Mouse (Mus musculus) brain, embryonic 14.5 days (tissue): Measurements from ENCODE around the gene Pdcd1.

Experiments
- CTCF ChIP-seq: fragments of 200-500 bp; IDR thresholded peaks from 2 replicates; pipeline ENCODE4 v1.5.1; 2012; ENCODE audit warnings: inconsistent platforms, mild to moderate bottlenecking, moderate library complexity, borderline replicate concordance; ENCODE audit not compliant: insufficient read depth, insufficient read length; ENCODE audit errors: extremely low read depth
- POLR2A ChIP-seq: fragments of 200-500 bp; IDR thresholded peaks from 2 replicates; pipeline ENCODE4 v1.6.1; 2012; ENCODE audit warnings: mild to moderate bottlenecking, inconsistent platforms, borderline replicate concordance; ENCODE audit not compliant: poor library complexity, insufficient read depth, insufficient read length, severe bottlenecking; ENCODE audit errors: extremely low read depth

DNA sequence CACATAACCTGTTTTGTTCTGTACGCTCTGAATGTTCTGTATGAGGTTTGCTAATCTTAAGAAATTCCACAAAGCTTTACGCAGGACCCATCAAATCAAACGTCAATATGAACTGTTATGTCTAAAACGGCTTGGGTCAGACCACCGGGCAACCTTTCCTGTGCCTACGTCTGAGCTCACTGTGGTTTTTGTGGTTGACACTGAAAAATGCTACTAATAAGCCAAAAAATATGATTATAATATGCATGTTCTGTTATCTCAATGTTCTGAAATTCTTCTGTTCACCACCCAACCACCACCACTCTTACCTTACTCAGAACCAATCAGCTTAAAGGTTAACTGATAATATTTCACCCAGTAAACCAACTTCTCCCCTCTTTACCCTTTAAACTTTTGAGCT lies 22.4 kb upstream of the Pdcd1 start:
- TF ChIP-seq POLR2A (no peak), CTCF (no peak)
